Mouse (Mus musculus): ENCODE data around the gene Bak1.

DNA sequence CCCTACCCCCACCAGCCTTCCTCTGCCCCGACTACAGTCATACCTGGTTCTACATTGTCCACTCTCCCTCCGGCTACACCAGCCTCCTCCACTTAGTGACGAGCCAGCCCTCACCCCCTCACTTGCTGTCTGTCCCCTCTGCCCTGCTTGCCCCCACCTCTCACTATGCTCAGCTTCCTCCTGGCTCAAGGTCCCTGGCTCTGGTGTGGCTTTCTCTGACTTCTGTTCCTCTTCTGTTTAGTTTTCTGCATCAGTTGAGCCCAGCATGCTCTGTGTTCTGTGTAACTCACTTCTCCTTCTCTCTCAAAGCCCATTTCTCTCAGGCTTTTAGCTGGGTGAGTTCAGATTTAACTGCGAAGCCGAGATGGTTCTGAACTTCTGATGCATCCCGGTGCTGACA is 45.4 kb upstream of the Bak1 start:
- TF ChIP-seq CTCF (IDR thresholded peaks at IDR 0.05) (no peak), POLR2A (IDR thresholded peaks at IDR 0.05; ENCODE audit: insufficient read depth, low read depth, low read length) (no peak)

Data from heart, adult 2 months (tissue).